Mouse (Mus musculus): ENCODE measurements around the gene Stx8.

Stx8 gene

GRCm38 (mm10) chr11:68036133-68036959 is 70.4 kb downstream of the Stx8 start:
- DNase-seq: no peak

DNA sequence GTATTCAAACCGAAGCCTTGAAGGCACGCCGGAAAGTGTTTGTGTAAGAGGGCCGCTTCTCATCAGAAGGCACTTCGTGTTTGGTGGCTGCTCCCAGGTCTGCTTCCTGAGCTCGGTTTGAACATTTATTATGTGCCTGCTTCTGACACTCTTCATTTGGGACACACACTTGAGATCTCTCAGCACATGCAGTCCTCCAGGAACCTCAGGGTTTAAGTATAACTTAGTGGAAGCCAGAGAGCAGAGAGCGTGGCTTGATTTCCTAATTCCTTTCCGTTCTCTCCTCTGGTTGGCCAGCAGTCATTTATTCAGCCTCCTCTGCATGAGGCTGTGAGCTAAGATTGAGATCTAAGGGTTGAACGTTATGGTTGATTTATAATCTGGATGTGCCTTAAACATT is 71.1 kb downstream of the Stx8 start:
- DNase-seq: peak; percentile 27

- no peak for DNase-seq
These were observed 72.1 kb downstream of the Stx8 start for GRCm38 (mm10) chr11:68038101-68038500.

- peak; percentile 42 for DNase-seq
These were observed 78.2 kb downstream of the Stx8 start for GRCm38 (mm10) chr11:68044181-68044580.

DNA sequence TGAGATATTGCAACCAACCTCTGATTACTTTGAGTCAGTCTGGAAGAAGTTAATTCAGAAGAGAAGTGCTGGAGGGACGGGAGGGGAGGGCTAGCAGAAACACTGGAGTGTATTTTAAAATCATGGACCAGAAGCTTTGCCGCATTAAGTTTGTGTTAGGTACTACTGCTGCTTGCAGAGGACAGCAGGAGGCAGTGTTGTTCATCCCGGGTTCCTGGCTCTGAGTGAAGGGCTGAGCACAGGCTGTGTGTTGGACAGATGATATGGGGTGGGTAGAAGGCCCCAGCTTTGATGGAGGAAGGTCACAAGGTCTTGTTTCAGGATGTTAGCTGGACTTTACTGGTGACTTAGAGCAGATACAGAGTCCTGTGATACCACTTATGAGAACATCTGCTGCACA is 80.9 kb downstream of the Stx8 start:
- DNase-seq: peak; percentile 39

DNA sequence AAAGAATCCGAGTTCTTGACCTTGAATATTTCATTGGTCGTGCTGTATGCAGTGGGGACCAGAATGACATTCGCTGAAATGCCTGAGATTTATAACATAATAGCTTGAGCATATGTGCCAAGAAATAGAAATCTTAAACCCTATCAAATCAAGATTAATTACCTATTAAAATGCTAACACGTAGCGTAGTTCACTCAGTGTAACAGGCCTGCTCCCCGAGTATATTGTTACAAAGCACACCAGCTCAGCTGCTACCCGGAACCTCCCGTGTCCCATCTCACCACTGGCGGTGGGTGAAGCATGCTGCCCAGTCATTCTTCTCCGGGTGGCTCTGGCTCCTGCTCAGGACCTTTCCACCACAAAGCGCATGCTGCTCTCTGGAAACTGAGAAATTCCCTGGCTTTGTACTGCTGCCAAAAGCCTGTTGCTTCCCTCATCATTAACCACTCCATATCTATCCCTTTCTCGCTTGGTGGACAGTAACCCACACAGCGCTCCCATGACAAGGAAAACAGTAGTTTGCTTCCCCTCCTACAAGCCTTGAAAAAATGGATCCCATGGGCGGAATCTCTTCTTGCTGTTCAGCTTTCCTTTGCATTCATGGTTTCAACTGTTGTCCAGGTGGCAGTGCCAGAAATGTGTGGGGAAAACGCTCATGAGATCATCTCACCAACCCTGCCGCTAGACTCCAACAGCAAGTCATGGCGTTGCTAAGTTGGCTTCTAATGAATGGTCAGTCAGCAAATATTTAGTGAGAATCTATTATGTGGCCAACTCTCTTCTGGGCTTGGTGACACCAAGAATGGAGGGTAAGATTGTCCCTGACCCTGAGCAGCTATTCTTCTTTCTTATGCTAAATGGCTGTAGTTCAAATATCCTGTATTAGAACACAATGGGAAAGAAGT is 83.5 kb downstream of the Stx8 start:
- DNase-seq: no peak

DNA sequence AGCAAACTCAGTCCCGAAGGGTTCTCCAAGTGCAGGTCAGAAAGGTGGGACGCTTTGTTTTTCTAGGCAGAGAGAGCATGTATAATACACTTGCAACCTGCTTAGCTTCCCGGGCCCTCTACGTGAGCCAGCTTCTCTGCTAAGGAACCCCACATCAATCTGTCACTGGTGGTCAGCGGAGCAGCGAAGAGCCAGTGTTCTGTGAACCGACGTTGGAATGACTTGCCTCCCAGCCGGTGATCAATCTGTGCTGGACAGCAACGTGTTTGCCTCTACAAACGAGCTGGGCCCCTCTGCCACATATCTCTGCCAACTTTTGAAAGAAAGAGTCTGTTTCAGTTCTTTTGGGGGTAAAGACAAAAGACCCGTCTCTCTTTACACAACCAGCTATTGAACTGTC is 84.7 kb downstream of the Stx8 start:
- no peak for DNase-seq

DNA sequence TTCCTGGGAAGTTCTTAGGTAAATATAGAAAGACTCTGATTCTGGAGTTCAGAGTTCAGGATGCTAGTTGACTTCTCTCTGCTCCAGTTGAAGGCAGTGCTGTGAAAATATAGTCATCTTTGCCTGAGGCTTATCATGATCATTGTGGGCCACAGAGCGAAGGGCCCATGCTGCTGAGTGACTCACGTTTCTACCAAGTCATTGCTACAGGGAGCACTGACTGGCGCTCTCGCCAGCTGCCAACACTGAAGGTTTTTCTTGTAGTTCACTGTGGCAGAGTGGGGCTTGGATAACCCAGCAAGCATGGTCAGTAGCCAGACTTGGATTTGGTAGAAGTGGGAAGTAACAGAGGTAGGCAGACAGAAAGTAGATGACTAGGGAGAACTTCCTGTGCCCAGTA is 85.3 kb downstream of the Stx8 start:
- no peak for DNase-seq

DNA sequence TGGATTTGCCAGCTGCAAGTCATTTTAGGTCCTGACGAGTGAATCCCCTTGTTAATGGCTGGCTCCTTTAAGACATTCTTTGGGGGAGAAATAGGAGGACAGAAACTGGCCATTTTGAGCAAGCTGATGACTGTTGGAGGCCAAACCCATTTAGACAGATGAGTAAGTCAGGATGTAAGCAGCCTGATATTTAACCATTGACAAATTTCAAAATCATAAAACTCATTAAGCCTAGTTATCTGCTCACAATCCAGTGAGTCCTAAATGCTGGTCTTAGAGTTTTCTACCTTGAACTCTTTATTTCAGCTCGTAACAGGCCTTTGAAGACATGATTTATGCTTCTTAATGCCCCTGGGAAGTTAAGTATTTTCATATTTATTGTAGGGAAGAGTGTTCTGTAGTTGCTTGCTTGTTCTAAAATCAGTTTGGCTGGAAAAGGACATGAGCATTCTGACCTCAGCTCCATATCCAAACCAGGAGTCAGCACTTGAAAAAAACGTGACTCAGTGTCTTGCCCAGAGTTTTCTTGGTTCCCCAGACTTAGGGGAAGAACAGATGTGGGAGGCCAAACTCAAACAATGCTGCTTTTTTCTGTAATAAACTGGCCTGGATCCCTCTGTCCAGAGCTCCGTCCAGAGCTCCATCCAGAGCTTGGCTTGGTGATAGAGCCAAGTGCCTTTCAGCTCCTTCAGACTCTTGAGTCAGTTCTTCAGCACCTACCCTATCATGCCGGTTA is 92.6 kb downstream of the Stx8 start:
- no peak for DNase-seq

DNA sequence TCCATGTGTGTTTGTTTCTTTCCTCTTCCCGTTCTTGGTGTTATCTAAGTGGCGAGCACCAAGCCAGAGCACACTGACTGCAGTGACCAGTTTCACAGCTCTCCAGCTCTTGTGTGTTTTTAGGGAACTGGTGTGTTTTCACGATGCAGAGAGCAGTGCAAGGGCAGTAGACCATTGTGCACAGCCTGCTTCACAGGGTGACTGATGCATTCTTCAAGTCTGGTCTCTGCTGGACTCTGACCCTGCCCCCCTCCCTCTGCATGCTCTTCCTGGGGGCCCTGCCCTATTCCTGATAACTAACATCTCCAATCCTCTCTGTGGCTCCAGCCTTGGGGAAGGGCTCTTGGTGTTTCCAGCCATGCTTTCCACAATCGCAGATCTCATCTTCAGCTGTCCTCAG is 94.7 kb downstream of the Stx8 start:
- DNase-seq: no peak

- DNase-seq: no peak
These were observed 96.1 kb downstream of the Stx8 start for GRCm38 (mm10) chr11:68062116-68062515.

GRCm38 (mm10) chr11:68067806-68068205 is 101.8 kb downstream of the Stx8 start:
- DNase-seq: no peak

- no peak for DNase-seq
These were observed 104.1 kb downstream of the Stx8 start for GRCm38 (mm10) chr11:68070086-68070485.

DNA sequence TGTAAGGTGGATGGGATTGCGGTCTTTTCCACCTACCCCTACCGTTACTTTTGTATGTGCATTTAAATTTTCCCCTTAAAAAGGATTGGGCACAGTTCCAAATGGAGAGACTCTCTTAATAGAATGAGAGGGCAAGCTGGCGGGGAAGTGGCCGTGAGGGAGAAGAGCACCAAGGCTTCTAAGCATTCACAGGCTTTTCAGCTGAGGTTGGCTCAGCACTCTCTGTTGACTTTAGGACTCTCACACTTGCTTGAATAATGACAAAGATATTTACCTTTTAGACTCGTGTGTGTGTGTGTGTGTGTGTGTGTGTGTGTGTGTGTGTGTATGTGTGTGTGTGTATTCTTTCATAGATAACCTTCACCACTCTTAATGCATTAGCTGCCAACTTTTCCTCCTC is 105.8 kb downstream of the Stx8 start:
- no peak for DNase-seq

DNA sequence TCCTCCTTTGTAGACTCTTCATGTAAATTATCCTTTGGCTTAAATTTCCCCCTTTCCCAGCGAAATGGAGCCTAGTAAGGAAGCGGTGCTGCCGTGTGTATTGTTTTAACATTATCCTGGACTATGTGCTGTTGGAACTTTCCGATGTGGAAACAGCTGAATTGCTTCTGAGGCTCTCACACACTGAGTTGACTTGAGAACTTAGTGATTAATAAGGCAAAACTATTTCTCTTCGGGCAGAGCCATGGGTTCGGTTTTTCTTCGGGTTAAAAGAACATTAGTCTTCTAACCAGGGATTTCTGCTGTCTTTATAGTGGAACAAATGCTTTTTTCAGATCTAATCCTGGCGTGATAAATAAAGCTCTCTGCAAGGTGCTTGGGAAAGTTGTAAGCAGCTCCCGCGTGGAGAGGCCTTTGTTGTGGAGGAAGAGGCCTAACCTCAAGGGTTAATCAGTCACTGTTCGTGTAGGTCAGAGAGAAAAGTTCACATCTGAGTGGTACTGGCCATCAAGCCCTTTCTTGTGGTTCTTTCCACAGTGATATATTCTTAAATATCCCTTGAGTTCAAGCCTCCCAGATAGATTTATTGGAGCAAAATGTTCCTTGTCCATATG is 106.7 kb downstream of the Stx8 start:
- no peak for DNase-seq

DNA sequence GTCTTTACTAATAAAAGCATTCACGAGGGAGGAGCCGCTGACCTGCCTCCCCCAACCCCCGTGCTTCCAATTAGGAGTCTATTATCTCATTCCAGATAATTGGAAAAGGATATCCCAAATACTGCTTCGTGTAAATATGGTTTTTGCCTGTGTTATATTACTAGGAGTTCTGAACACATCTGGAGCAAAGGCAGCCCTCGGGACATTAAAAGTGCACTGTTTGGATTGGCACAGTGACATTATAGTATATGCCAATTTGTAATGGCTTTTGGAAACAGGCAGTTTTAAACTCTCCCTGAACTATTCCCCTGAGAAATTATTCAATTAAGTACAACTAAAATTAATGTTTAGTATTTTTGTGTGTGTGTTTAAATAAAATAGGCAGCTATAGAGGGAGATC is 108.7 kb downstream of the Stx8 start:
- DNase-seq: no peak

GRCm38 (mm10) chr11:68075331-68075730 is 109.3 kb downstream of the Stx8 start:
- no peak for DNase-seq

DNA sequence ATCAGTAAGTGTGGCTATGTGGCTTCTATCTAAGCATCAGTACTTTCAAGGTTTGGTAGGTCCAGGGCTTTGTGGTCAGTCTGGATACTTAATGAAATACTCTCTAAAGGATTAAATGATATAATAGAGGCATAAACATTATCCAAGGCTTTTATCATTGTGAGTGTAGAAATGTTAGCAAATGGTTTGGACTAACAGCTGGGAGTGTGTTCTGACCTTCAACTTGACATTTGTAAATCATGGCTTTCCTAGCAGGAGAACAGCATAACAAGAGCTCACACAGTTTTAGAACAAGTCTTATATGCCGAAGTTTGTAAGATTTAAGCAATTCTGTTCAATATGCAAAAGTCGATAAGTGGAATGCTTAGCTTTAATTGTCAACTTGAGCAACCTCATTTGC is 113.8 kb downstream of the Stx8 start:
- no peak for DNase-seq

- no peak for DNase-seq
These were observed 115.0 kb downstream of the Stx8 start for GRCm38 (mm10) chr11:68080999-68081398.

DNA sequence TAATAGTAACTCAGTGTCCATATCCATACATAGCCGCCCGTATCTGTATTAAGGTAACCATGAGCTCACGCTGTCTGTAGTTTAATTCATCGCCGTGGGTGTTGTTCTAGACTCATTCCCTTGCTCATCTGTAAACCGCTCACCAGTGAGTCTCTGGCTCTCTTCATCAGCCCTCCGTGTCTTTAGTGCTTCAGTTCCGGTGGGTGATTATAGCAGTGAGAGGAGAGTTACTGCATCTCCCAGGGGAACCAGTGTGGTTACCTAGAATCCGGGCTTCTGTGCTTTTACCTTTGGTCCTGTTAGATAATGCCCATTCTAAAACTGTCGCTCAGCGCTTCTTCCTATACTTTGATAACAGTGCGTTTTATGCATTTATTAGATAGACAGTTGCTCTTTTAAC is 116.8 kb downstream of the Stx8 start:
- DNase-seq: no peak

GRCm38 (mm10) chr11:68083562-68083961 is 117.6 kb downstream of the Stx8 start:
- no peak for DNase-seq

GRCm38 (mm10) chr11:68086221-68086620 is 120.2 kb downstream of the Stx8 start:
- DNase-seq: no peak

DNA sequence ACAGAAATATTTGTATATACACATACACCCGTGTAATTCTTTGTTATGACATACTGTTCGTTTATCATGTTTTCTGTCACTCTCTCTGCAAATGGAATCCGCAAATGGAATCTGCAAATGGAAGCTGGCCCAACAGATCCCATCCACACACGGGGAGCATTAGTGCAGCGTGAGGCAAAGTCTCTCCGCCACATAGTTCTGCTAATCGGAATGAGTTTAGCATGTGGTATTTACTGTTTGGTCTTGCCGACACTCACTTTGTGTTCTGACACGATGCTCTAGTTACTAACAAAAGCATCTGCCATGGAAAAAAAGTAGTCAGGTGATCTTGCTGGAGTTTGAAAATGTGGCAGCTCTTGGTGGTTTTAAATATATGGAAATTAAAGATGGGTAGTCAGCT is 123.4 kb downstream of the Stx8 start:
- no peak for DNase-seq
